Mouse (Mus musculus) MEL (cell line): ENCODE measurements around the gene Kdm5a.

Experiments
- CHD2 ChIP-seq: IDR thresholded peaks from 2 replicates; pipeline ENCODE4 v1.6.1; 2011; ENCODE audit warnings: low read length, improper control_type of control experiment
- CTCF ChIP-seq, 3 experiments: IDR thresholded peaks in 2 of 3; conservative IDR thresholded peaks in 1 of 3; 2 replicates each; pipeline ENCODE4 v1.5.1; 2011 to 2012; ENCODE audit warnings: low read length in 3 of 3, low read depth in 2 of 3, mild to moderate bottlenecking in 2 of 3, improper control_type of control experiment in 1 of 3, inconsistent platforms in 1 of 3, mixed read lengths in 1 of 3, moderate library complexity in 1 of 3; ENCODE audit not compliant: control insufficient read depth in 1 of 3, insufficient read depth in 1 of 3, poor library complexity in 1 of 3, severe bottlenecking in 1 of 3
- EP300 ChIP-seq, 2 experiments: IDR thresholded peaks; 2 replicates each; pipeline ENCODE4 v1.6.1; 2011; ENCODE audit warnings: improper control_type of control experiment in 2 of 2, low read length in 2 of 2, low read depth in 1 of 2, mild to moderate bottlenecking in 1 of 2
- ETS1 ChIP-seq: IDR thresholded peaks from 2 replicates; pipeline ENCODE4 v1.6.1; 2012; ENCODE audit warnings: low read depth, mild to moderate bottlenecking, inconsistent platforms, low read length, improper control_type of control experiment, moderate library complexity
- GABPA ChIP-seq: IDR thresholded peaks from 2 replicates; pipeline ENCODE4 v1.6.1; 2012; ENCODE audit warnings: low read depth, mild to moderate bottlenecking, inconsistent platforms, low read length, improper control_type of control experiment, moderate library complexity
- GATA1 ChIP-seq: IDR thresholded peaks from 2 replicates; pipeline ENCODE4 v1.6.1; 2011; ENCODE audit warnings: low read depth, low read length, improper control_type of control experiment
- JUND ChIP-seq: IDR thresholded peaks from 2 replicates; pipeline ENCODE4 v1.6.1; 2011; ENCODE audit warnings: low read depth, mild to moderate bottlenecking, improper control_type of control experiment, low read length
- POLR2AphosphoS5 ChIP-seq: IDR thresholded peaks from 2 replicates; pipeline ENCODE4 v1.6.1; 2012; ENCODE audit warnings: low read depth, borderline replicate concordance, mild to moderate bottlenecking, inconsistent platforms, low read length, moderate library complexity, mixed read lengths
- TAL1 ChIP-seq: IDR thresholded peaks from 2 replicates; pipeline ENCODE4 v1.6.1; 2012; ENCODE audit warnings: mild to moderate bottlenecking, inconsistent platforms, low read length, moderate library complexity, mixed read lengths
- TBP ChIP-seq: IDR thresholded peaks from 2 replicates; pipeline ENCODE4 v1.8.0; 2011; ENCODE audit warnings: low read depth, low read length, improper control_type of control experiment
- TCF12 ChIP-seq: IDR thresholded peaks from 2 replicates; pipeline ENCODE4 v1.6.1; 2014; ENCODE audit warnings: low read depth, mild to moderate bottlenecking, inconsistent platforms, low read length, improper control_type of control experiment, moderate library complexity
- ZC3H11A ChIP-seq: IDR thresholded peaks from 2 replicates; pipeline ENCODE4 v1.6.1; 2012; ENCODE audit warnings: low read depth, mild to moderate bottlenecking, inconsistent platforms, low read length, improper control_type of control experiment

GRCm38 (mm10) chr6:120481538-120481937 is 117.6 kb downstream of the Kdm5a start:
- TF ChIP-seq GATA1 (no peak), ZC3H11A (0 out of 2 replicates have a peak, but pooled peaks have one; percentile 8), TBP (no peak), CTCF (IDR thresholded peaks at IDR 0.05 in 2 of 3, conservative IDR thresholded peaks at IDR 0.05 in 1 of 3; ENCODE audit: control insufficient read depth in 1 of 3, insufficient read depth in 1 of 3, low read depth in 2 of 3, low read length in 3 of 3, poor library complexity in 1 of 3, severe bottlenecking in 1 of 3) (peak; percentile 43 to 60 (median 59)), TCF12 (no peak), JUND (no peak), ETS1 (no peak), TAL1 (no peak), GABPA (no peak), POLR2AphosphoS5 (no peak), EP300 (IDR thresholded peaks at IDR 0.05; ENCODE audit: low read depth in 1 of 2, low read length in 2 of 2) (no peak), CHD2 (no peak)
